Mouse (Mus musculus): ENCODE measurements at regions not wholly inside any gene's neighbourhood (a gene's known extent, or its start where the extent isn't known, plus 50 kb on each side); places are given as distances from the start of the nearest gene placed in this dataset.

DNA sequence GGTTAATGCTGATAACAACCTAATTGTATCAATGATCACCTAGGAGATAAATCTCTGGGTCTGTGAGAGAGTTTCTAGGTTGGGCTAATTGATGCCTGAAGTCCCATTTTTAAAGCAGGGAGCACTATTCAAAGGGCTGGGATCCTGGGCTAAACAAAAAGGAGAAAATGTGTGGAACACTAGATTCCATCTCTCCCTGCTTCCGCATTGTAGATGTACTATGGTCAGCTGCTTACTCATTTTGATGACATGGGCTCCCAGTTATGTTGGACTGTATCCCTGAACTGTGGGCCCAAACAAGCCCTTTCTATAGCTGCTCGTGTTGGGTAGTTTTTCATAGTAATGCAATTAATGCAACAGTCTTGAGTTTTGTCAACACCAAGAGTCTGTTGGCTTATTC, 1047.1 kb downstream of the Synb start:
- DNase-seq (ENCODE audit: low spot score in 2 of 2): no peak

GRCm38 (mm10) chr14:68240146-68240545, 1054.0 kb downstream of the Synb start:
- DNase-seq (ENCODE audit: low spot score in 2 of 2): no peak

- DNase-seq (ENCODE audit: low spot score in 2 of 2): no peak
These were observed 1069.9 kb downstream of the Synb start for GRCm38 (mm10) chr14:68224152-68224551.

GRCm38 (mm10) chr14:68219025-68219595, 1075.0 kb downstream of the Synb start:
- DNase-seq (ENCODE audit: low spot score in 2 of 2): no peak

- DNase-seq (ENCODE audit: low spot score in 2 of 2): no peak
These were observed 1075.6 kb downstream of the Synb start for GRCm38 (mm10) chr14:68218471-68218870.

DNA sequence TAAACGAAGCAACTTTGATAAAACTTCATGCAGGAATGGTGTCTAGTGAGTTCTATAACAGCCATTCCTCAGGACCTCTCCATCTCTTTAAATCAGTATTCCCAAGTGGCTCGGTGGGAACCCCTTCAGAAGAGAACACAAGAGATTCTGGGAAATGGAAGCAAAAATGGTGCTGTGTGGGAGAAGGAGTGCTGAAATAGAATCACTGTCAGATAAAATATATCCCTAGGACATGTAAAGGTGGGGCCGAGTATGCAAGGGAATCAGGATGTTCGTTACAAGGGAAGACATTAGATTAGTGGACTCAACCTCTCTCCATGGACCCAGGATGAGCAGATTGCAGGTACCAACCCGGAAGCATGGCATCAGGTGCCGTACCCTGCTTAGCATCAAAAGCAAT, 1076.1 kb downstream of the Synb start:
- no peak for DNase-seq (ENCODE audit: low spot score in 2 of 2)

DNA sequence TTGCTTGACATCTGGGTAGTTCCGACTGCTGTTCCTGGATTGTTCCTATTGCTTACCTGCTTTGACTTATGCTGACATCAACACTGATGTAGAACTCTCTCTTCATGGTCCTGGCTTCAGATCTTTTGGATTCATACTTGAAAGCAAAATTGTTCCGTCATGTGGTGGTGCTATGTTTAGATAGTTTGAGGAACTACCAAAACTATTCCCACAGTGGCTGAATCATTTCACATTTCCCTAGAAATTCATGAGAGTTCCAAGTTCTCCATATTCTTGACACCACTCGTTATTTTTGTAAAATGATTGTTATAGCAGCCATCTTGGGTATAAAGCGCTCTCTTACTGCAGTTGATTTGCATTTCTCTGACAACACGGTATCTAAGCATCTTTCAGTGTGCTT, 1080.2 kb downstream of the Synb start:
- DNase-seq (ENCODE audit: low spot score in 2 of 2): no peak

- no peak for DNase-seq (ENCODE audit: low spot score in 2 of 2)
These were observed 1095.3 kb downstream of the Synb start for GRCm38 (mm10) chr14:68198802-68199201.

- DNase-seq (ENCODE audit: low spot score in 2 of 2): no peak
These were observed 1096.7 kb downstream of the Synb start for GRCm38 (mm10) chr14:68197470-68197800.

GRCm38 (mm10) chr14:68196762-68197469, 1097.2 kb downstream of the Synb start:
- DNase-seq (ENCODE audit: low spot score in 2 of 2): no peak

GRCm38 (mm10) chr14:68196201-68196600, 1097.9 kb downstream of the Synb start:
- DNase-seq (ENCODE audit: low spot score in 2 of 2): no peak

DNA sequence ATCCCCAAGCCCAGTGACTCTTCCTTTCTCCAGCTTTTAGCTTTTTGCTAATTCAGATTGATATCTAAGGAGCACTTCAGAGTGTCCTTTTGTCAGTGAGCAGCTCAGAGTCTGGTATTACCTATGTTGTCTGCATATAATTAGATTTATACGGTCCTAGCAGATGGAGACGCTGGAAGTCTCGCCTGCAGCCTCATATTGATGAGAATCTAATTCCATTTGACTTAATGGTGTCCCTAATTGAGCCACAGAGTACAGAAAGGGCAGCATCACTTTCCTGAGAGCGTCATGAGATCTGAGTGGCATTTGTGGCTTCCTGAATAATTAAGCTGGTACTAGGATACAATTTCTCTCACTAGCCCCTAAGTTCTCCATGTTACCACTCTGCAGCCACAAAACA, 1104.2 kb downstream of the Synb start:
- no peak for DNase-seq (ENCODE audit: low spot score in 2 of 2)

DNA sequence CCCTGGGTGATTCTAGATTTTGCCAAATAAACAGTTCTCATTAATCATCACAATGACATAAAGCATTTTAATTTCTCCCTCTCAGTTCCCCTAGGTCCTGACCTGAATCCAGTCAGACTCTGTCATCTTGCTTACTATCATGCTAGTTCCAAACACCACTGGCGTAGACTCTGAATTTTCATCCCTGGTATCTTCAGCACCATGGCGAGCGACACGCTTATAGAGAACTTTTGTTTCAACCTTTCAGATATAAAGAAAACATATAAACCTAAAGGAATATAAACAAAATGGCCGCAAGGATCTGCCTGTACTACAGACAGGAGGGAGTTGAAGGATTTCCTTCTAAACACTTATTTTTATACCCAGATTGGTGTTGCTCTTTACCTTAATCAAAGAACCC, 1105.8 kb downstream of the Synb start:
- no peak for DNase-seq (ENCODE audit: low spot score in 2 of 2)

DNA sequence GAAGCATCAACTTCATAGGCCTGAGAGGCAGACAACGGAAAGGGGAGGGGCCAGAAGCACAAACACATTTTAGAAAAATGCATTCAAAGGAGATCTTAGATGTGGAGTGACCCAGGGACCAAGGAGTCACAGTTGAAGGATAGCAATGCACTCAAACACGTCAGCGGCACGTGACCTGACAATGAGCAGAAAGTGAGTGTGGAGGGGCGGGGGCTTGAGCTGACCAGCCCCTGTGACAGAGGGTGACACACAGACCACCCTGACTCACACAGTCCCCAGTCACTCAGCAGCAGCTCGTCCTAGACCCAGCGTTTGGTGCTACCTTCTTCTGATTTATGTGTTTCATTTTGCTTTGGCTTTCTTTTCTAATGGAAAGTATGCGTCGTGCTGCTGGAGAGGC, 1111.5 kb downstream of the Synb start:
- DNase-seq (ENCODE audit: low spot score in 2 of 2): no peak

- DNase-seq (ENCODE audit: low spot score in 2 of 2): no peak
These were observed 1112.9 kb downstream of the Synb start for GRCm38 (mm10) chr14:68181168-68181567.
